Mouse (Mus musculus) liver, embryonic 12.5 days (tissue): ENCODE results near the gene Nipsnap3b. TPM values are rescaled to one million over a fixed set of nuclear protein-coding genes. Genes with fewer than 3 reads are reported as not detected.

ENCODE experiments used
- ATAC-seq: fragments of 200-750 bp; cut with Nextera tagmentation; 2 replicates; pipeline ENCODE4 v1.8.0; 2017; ENCODE audit warnings: moderate number of reproducible peaks, mild to moderate bottlenecking, moderate library complexity
- H3K27ac ChIP-seq: fragments of 300-500 bp; sonication (generic); 2 replicates; pipeline ENCODE4 v1.5.1; 2016; ENCODE audit warnings: mild to moderate bottlenecking
- H3K27me3 ChIP-seq: fragments of 300-500 bp; sonication (generic); replicated peaks from 2 replicates; pipeline ENCODE4 v1.6.1; 2016; ENCODE audit warnings: mild to moderate bottlenecking, moderate library complexity
- H3K36me3 ChIP-seq: fragments of 300-500 bp; sonication (generic); 2 replicates; pipeline ENCODE4 v1.6.1; 2016; ENCODE audit warnings: mild to moderate bottlenecking, moderate library complexity
- H3K4me1 ChIP-seq: fragments of 300-500 bp; sonication (generic); 2 replicates; pipeline ENCODE4 v1.6.1; 2016
- H3K4me2 ChIP-seq: fragments of 300-500 bp; sonication (generic); 2 replicates; pipeline ENCODE4 v1.6.1; 2016; ENCODE audit warnings: mild to moderate bottlenecking, moderate library complexity
- H3K4me3 ChIP-seq: fragments of 300-500 bp; sonication (generic); 2 replicates; pipeline ENCODE4 v1.5.1; 2016; ENCODE audit warnings: mild to moderate bottlenecking, moderate library complexity
- H3K9ac ChIP-seq: fragments of 300-500 bp; sonication (generic); 2 replicates; pipeline ENCODE4 v1.6.1; 2016; ENCODE audit warnings: mild to moderate bottlenecking, moderate library complexity
- H3K9me3 ChIP-seq: fragments of 300-500 bp; sonication (generic); replicated peaks from 2 replicates; pipeline ENCODE4 v1.6.1; 2016; ENCODE audit warnings: mild to moderate bottlenecking, moderate library complexity
- WGBS: fragments of 180-500 bp; shearing (Covaris S2); methylation state at CpG from one replicate; pipeline ENCODE4 v1.1.7; 2016; ENCODE audit not compliant: insufficient replicate concordance; 5-methylcytosine and 5-hydroxymethylcytosine counted together
- polyA plus RNA-seq: library from polyadenylated mRNA; unstranded; fragments of >200 nt; fragmentation: Nextera tagmentation; extraction: Ambion mirVana; gene quantifications from 2 replicates; pipeline ENCODE4 v1.2.1, GENCODE M21; 2016

The Nipsnap3b gene
- 46.0 and 46.2 TPM in 2 replicates for polyA plus RNA-seq

- peak within 1 kb of the TSS; percentile 70 for H3K9ac ChIP-seq
- peak within 1 kb of the TSS; percentile 80 for H3K27ac ChIP-seq
- peaks cover 24% of the 10 kb centered on the region for H3K36me3 ChIP-seq
- peak within 1 kb of the TSS; percentile 75 for H3K4me3 ChIP-seq
- peak; percentile 95 for ATAC-seq
- WGBS = under 1% methylated on average over 63 of the region's 63 CpGs
- peaks cover 13% of the 10 kb centered on the region for H3K4me1 ChIP-seq
- peaks cover 6% of the 10 kb centered on the region; the same call in 1 of the 2 replicates for H3K9me3 ChIP-seq
- H3K4me2 ChIP-seq = peak within 1 kb of the TSS; percentile 78
- H3K27me3 ChIP-seq = no peaks in the 10 kb centered on the region
These were observed at the start of gene Nipsnap3b for GRCm38 (mm10) chr4:53011732-53012361. TSS of gene Nipsnap3b (plus strand) at chr4:53011880.

- H3K9me3 ChIP-seq = no peaks in the 10 kb centered on the region
- no peak within 1 kb of the TSS for H3K27ac ChIP-seq
- no peaks in the 10 kb centered on the region for H3K36me3 ChIP-seq
- H3K4me2 ChIP-seq = no peak within 1 kb of the TSS
- no peak within 1 kb of the TSS for H3K4me3 ChIP-seq
- H3K9ac ChIP-seq = no peak within 1 kb of the TSS
- H3K27me3 ChIP-seq = no peaks in the 10 kb centered on the region
- ATAC-seq = no peak
- no peaks in the 10 kb centered on the region for H3K4me1 ChIP-seq
These were observed 47.4 kb upstream of the Nipsnap3b start, which contains the start of gene Olfr270 for GRCm38 (mm10) chr4:52964247-52964646. TSS of gene Olfr270 (plus strand) at chr4:52964547.

- WGBS = 53% methylated on average over 2 of the region's 2 CpGs
- Histone ChIP-seq H3K36me3 (no peaks in the 10 kb centered on the region), H3K27me3 (no peaks in the 10 kb centered on the region), H3K9me3 (no peaks in the 10 kb centered on the region), H3K4me3 (no peak overlapping the region), H3K27ac (no peak overlapping the region), H3K4me1 (no peaks in the 10 kb centered on the region), H3K4me2 (no peak overlapping the region), H3K9ac (no peak overlapping the region)
- ATAC-seq = no peak
These were observed 26.5 kb upstream of the Nipsnap3b start for GRCm38 (mm10) chr4:52985216-52985615.

DNA sequence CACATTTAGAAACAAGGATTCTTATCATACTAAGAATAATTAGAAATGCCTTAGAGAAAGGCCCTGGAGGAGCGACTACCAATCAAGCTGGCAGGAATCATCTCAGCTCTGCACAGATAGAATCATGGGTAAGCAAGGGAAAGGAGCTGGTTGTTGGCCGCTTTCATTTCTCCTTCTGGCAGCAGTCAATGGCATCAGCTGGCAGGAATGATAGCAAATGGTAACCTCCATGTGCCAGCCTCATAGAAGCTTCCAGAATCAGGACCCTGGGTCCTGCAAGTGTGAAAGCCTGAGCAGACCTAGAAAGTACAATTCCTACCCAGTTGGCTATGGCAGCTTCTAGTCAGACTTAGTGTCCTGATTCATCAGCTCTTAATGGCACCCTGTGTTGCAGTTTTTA, 25.4 kb upstream of the Nipsnap3b start:
- Histone ChIP-seq H3K9ac (no peak overlapping the region), H3K27me3 (no peaks in the 10 kb centered on the region), H3K4me2 (no peak overlapping the region), H3K27ac (no peak overlapping the region), H3K9me3 (no peaks in the 10 kb centered on the region), H3K36me3 (no peaks in the 10 kb centered on the region), H3K4me3 (no peak overlapping the region), H3K4me1 (no peaks in the 10 kb centered on the region)
- 73% methylated on average over 2 of the region's 2 CpGs for WGBS
- no peak for ATAC-seq

- H3K9me3 ChIP-seq = no peaks in the 10 kb centered on the region
- no peaks in the 10 kb centered on the region for H3K4me1 ChIP-seq
- H3K27me3 ChIP-seq = no peaks in the 10 kb centered on the region
- H3K4me2 ChIP-seq = peak within 1 kb of the TSS; percentile 37; the same call in 1 of the 2 replicates
- H3K9ac ChIP-seq = no peak within 1 kb of the TSS
- no peaks in the 10 kb centered on the region for H3K36me3 ChIP-seq
- 22% methylated on average over 12 of the region's 12 CpGs for WGBS
- no peak for ATAC-seq
- no peak within 1 kb of the TSS for H3K27ac ChIP-seq
- no peak within 1 kb of the TSS for H3K4me3 ChIP-seq
These were observed 22.4 kb upstream of the Nipsnap3b start, which contains the start of gene Nipsnap3a for GRCm38 (mm10) chr4:52989248-52989647. TSS of gene Nipsnap3a (plus strand) at chr4:52989272.

- Histone ChIP-seq H3K27ac (no peak overlapping the region), H3K4me1 (no peaks in the 10 kb centered on the region), H3K4me2 (no peak overlapping the region), H3K9ac (no peak overlapping the region), H3K4me3 (no peak overlapping the region), H3K27me3 (no peaks in the 10 kb centered on the region), H3K36me3 (no peaks in the 10 kb centered on the region), H3K9me3 (no peaks in the 10 kb centered on the region)
- WGBS = 79% methylated on average over 6 of the region's 6 CpGs
- no peak for ATAC-seq
These were observed 12.2 kb upstream of the Nipsnap3b start for GRCm38 (mm10) chr4:52999449-52999848.

GRCm38 (mm10) chr4:53000154-53000553, 11.5 kb upstream of the Nipsnap3b start:
- Histone ChIP-seq H3K36me3 (no peaks in the 10 kb centered on the region), H3K9ac (no peak overlapping the region)
- 28% methylated on average over 8 of the region's 8 CpGs for WGBS

DNA sequence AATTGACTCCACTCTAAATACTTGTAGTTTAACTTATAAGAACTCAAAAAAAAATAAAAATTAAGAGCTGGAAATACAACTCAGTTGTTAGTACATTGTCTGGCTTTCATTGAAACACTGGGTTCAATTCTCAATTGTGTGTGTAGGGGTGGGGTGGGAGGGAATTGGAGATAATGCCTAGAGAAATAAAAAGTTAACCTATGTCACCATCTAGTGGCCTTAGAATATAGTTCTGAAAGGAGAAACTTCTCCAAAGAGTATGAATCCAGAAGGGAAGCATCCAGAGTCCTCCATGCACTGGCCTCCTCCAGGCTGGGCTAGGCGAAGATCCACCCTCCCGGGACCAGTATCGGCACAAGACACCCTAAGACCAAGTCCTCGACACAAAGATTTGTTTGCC, 2.5 kb upstream of the Nipsnap3b start:
- H3K4me2 ChIP-seq = no peak overlapping the region
- H3K27me3 ChIP-seq = no peaks in the 10 kb centered on the region
- H3K4me3 ChIP-seq = no peak overlapping the region
- peaks cover 1% of the 10 kb centered on the region; the same call in 1 of the 2 replicates for H3K36me3 ChIP-seq
- 72% methylated on average over 4 of the region's 4 CpGs for WGBS
- H3K9ac ChIP-seq = no peak overlapping the region
- ATAC-seq = no peak
- no peak overlapping the region for H3K27ac ChIP-seq
- peaks cover 13% of the 10 kb centered on the region for H3K4me1 ChIP-seq
- H3K9me3 ChIP-seq = no peaks in the 10 kb centered on the region

More at GRCm38 (mm10) chr4:53000154-53000553, 11.5 kb upstream of the Nipsnap3b start:
- no peaks in the 10 kb centered on the region for H3K27me3 ChIP-seq
- no peak overlapping the region for H3K27ac ChIP-seq
- no peak for ATAC-seq
- no peaks in the 10 kb centered on the region for H3K4me1 ChIP-seq
- no peak overlapping the region for H3K4me3 ChIP-seq
- no peak overlapping the region for H3K4me2 ChIP-seq
- H3K9me3 ChIP-seq = no peaks in the 10 kb centered on the region

DNA sequence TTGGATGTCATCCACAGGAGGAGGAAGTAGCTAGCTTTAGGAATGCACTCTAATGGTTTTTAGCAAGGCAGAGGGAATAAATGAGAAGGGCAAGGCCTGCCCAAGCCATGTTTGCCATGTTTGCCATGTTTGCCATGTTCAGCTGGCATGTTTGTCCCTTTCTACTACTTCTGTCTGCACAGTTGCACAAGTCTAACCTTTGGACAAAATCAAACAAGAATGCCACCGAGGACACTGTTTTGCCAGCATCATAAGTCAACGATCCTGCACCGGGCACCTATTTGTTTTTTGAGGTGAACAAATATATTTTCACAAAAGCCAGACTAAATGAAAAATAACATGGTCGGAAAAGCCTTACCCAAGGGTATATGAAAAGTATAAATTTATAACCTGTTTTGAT, 1.8 kb upstream of the Nipsnap3b start:
- Histone ChIP-seq H3K4me2 (no peak overlapping the region), H3K36me3 (peaks cover 7% of the 10 kb centered on the region; the same call in 1 of the 2 replicates), H3K27me3 (no peaks in the 10 kb centered on the region), H3K4me1 (peaks cover 13% of the 10 kb centered on the region), H3K9me3 (no peaks in the 10 kb centered on the region), H3K4me3 (no peak overlapping the region), H3K27ac (no peak overlapping the region), H3K9ac (no peak overlapping the region)
- WGBS = 72% methylated on average over 4 of the region's 4 CpGs
- no peak for ATAC-seq

- Histone ChIP-seq H3K27ac (no peak overlapping the region), H3K36me3 (peaks cover 41% of the 10 kb centered on the region), H3K4me2 (no peak overlapping the region), H3K27me3 (no peaks in the 10 kb centered on the region), H3K4me1 (peaks cover 13% of the 10 kb centered on the region), H3K4me3 (no peak overlapping the region), H3K9ac (no peak overlapping the region), H3K9me3 (peaks cover 8% of the 10 kb centered on the region; the same call in 1 of the 2 replicates)
- no peak for ATAC-seq
- 78% methylated on average over 7 of the region's 7 CpGs for WGBS
These were observed 2.7 kb downstream of the Nipsnap3b start for GRCm38 (mm10) chr4:53014421-53014820.

GRCm38 (mm10) chr4:53015024-53015423, 3.3 kb downstream of the Nipsnap3b start:
- Histone ChIP-seq H3K4me3 (no peak overlapping the region), H3K4me2 (no peak overlapping the region), H3K4me1 (peaks cover 13% of the 10 kb centered on the region), H3K9me3 (peaks cover 8% of the 10 kb centered on the region; the same call in 1 of the 2 replicates), H3K36me3 (peaks cover 47% of the 10 kb centered on the region), H3K9ac (no peak overlapping the region), H3K27me3 (no peaks in the 10 kb centered on the region), H3K27ac (no peak overlapping the region)
- no peak for ATAC-seq
- 81% methylated on average over 3 of the region's 3 CpGs for WGBS

GRCm38 (mm10) chr4:53018392-53018791, 6.7 kb downstream of the Nipsnap3b start:
- Histone ChIP-seq H3K27ac (no peak overlapping the region), H3K27me3 (no peaks in the 10 kb centered on the region), H3K36me3 (peaks cover 72% of the 10 kb centered on the region), H3K9me3 (peaks cover 8% of the 10 kb centered on the region; the same call in 1 of the 2 replicates), H3K4me3 (no peak overlapping the region), H3K4me2 (no peak overlapping the region), H3K9ac (no peak overlapping the region), H3K4me1 (no peaks in the 10 kb centered on the region)
- ATAC-seq = no peak
- WGBS = 75% methylated on average over 1 of the region's 1 CpGs
